Comparison of ENCODE assay signal across 12 mouse cellular contexts in the genomic region with DNA sequence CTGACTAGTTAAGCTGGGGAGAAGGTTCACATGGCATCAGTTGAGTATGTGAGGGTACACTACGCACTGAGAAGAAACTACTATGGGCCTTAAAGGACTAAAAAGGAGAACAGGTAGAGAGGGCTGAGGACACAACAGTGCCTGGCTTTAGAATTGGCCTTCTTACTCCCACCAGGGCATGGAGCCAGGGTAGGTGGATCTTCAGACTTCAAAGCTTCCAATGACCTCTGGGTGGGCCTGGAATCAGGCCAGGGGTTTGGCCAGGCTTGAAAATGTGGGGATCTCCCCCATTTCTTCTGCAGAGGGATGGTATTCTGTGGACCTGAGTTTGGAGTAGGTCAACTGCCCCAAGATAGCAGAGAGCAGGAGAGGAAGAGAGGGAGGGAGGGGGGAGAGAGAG.
"Had no signal": no experiment of that assay in that cellular context is flagged by ENCODE, and none has a peak within 500 bp of the region (broad histone marks: within the 10 kb centered on the region; RNA-seq: fewer than 3 reads in every experiment).

No protein-coding gene starts in this region.

- DNase-seq: left cerebral cortex, postnatal 4 days; liver; liver, embryonic 13.5 days; liver, postnatal 0 days; lung, adult 18-20 months; lung, adult 2 months; lung, embryonic 14.5 days; lung, postnatal 10 days; lung, postnatal 14 days; lung, postnatal 36 days; lung, postnatal 4 days; midbrain, embryonic 14.5 days had no signal
